Mouse (Mus musculus) brain, adult 2 months (tissue): ENCODE results near the gene Uggt2.

Source experiments
- DNase-seq: peaks from one replicate; pipeline ENCODE4 v3.0.0; 2011; ENCODE audit warnings: low read depth, low spot score

Uggt2 gene

GRCm38 (mm10) chr14:119037076-119037683, 62.0 kb downstream of the Uggt2 start:
- no peak for DNase-seq

- peak; percentile 45 for DNase-seq
Observed at GRCm38 (mm10) chr14:119027675-119028253, 71.5 kb downstream of the Uggt2 start.

GRCm38 (mm10) chr14:119027130-119027529, 72.1 kb downstream of the Uggt2 start:
- DNase-seq, result peak; percentile 87

GRCm38 (mm10) chr14:119025889-119026288, 73.3 kb downstream of the Uggt2 start:
- DNase-seq, result peak; percentile 39

- DNase-seq, result peak; percentile 58
Observed at GRCm38 (mm10) chr14:119013549-119013948, 85.7 kb downstream of the Uggt2 start.

- DNase-seq, result peak; percentile 95
Observed at GRCm38 (mm10) chr14:119012607-119013431, 86.4 kb downstream of the Uggt2 start.

- no peak for DNase-seq
Observed at GRCm38 (mm10) chr14:119009531-119009930, 89.7 kb downstream of the Uggt2 start.

- peak; percentile 16 for DNase-seq
Observed at GRCm38 (mm10) chr14:119008031-119008590, 91.1 kb downstream of the Uggt2 start.

GRCm38 (mm10) chr14:119007103-119007951, 91.9 kb downstream of the Uggt2 start:
- DNase-seq, result peak; percentile 100

GRCm38 (mm10) chr14:119006441-119007102, 92.7 kb downstream of the Uggt2 start:
- DNase-seq, result peak; percentile 64

GRCm38 (mm10) chr14:119005834-119006233, 93.4 kb downstream of the Uggt2 start:
- DNase-seq, result peak; percentile 61

- peak; percentile 59 for DNase-seq
Observed at GRCm38 (mm10) chr14:119003320-119003719, 95.9 kb downstream of the Uggt2 start.

GRCm38 (mm10) chr14:118995226-118995925, 103.9 kb downstream of the Uggt2 start:
- no peak for DNase-seq

- DNase-seq, result peak; percentile 16
Observed at GRCm38 (mm10) chr14:118987523-118988496, 111.4 kb downstream of the Uggt2 start.

- DNase-seq, result peak; percentile 80
Observed at GRCm38 (mm10) chr14:118986653-118987522, 112.3 kb downstream of the Uggt2 start.

- DNase-seq, result no peak
Observed at GRCm38 (mm10) chr14:118984161-118984560, 115.1 kb downstream of the Uggt2 start.

- DNase-seq, result no peak
Observed at GRCm38 (mm10) chr14:118983396-118983795, 115.8 kb downstream of the Uggt2 start.
